ENCODE assay signal across 38 mouse cellular contexts in genomic region chr11:59544005-59544404, GRCm38 (mm10). TPM values are rescaled to one million over a fixed set of nuclear protein-coding genes. Genes with fewer than 3 reads are reported as not detected.
DNase-seq lines count a peak whose midpoint lies in the region; TF ChIP-seq lines count a peak whose summit lies in the region.
"Had no signal": no experiment of that assay in that cellular context is flagged by ENCODE, and none has a peak within 500 bp of the region (broad histone marks: within the 10 kb centered on the region; RNA-seq: fewer than 3 reads in every experiment).

No protein-coding gene starts in this region.

- TF ChIP-seq CTCF in layer of hippocampus, adult 2 months (conservative IDR thresholded peaks at IDR 0.05): no peak

- peaks cover 27% of the 10 kb centered on the region for H3K36me3 ChIP-seq in macrophage (ENCODE audit: inconsistent target)
- H3K36me3 ChIP-seq: embryonic facial prominence, embryonic 12.5 days; hindbrain, embryonic 13.5 days; liver, embryonic 13.5 days; midbrain, embryonic 13.5 days; neural tube, embryonic 13.5 days had no signal

- WGBS in macrophage (ENCODE audit: missing documents): 64% methylated on average over 9 of the region's 9 CpGs

- H3K27ac ChIP-seq in layer of hippocampus, adult 2 months: no peak overlapping the region
- peak overlapping the region; percentile 99 for H3K27ac ChIP-seq in macrophage
- H3K27ac ChIP-seq: embryonic facial prominence, embryonic 12.5 days; hindbrain, embryonic 13.5 days; liver, embryonic 13.5 days; midbrain, embryonic 13.5 days; neural tube, embryonic 13.5 days had no signal

- DNase-seq in layer of hippocampus, adult 2 months (ENCODE audit: low spot score in 2 of 2): peak; percentile 11 to 53
- no peak for DNase-seq in layer of hippocampus, postnatal 10 days (ENCODE audit: low spot score in 2 of 2)
- peak; percentile 62 for DNase-seq in right cerebral cortex, adult 18-20 months
- DNase-seq in right cerebral cortex, postnatal 10 days (ENCODE audit: low spot score in 2 of 2): no peak
- peak; percentile 51 for DNase-seq in R1 (ENCODE audit: low read depth, low spot score)
- no peak for DNase-seq in yolk sac, embryonic 10.5 days (ENCODE audit: low spot score)
- DNase-seq: adrenal gland, adult 8-10 months; cerebellum, adult 11-12 months; cerebellum, adult 9-11 months; embryo, embryonic 11 days; gastrocnemius, postnatal 25 days; heart, adult 18-20 months; heart, postnatal 4 days; kidney, adult 9 months; kidney, postnatal 10 days; left cerebral cortex, postnatal 4 days; liver, embryonic 13.5 days; lung, embryonic 14.5 days; thymus, postnatal 4 days had no signal

- H3K79me2 ChIP-seq in macrophage (ENCODE audit: inconsistent target): peaks cover 61% of the 10 kb centered on the region

- no peak overlapping the region for H3K4me3 ChIP-seq in layer of hippocampus, adult 2 months
- peak overlapping the region; percentile 50 for H3K4me3 ChIP-seq in macrophage (ENCODE audit: inconsistent target)
- H3K4me3 ChIP-seq: embryonic facial prominence, embryonic 12.5 days; hindbrain, embryonic 13.5 days; liver, embryonic 13.5 days; midbrain, embryonic 13.5 days; neural tube, embryonic 13.5 days had no signal

RNA-seq across cellular contexts. Expression of gene Nlrp3, which starts 2.6 kb away (rescaled TPM):
- 1 to 10 TPM in 1 of 2 experiments, under 1 TPM in 1; 0.59 to 1.1 TPM for total RNA-seq in layer of hippocampus, adult 2 months (2021)
- total RNA-seq in layer of hippocampus, postnatal 10 days (2021): 1 to 10 TPM; 1.0 TPM
- total RNA-seq in macrophage (2018; cell fraction: chromatin; rRNA removed): 1,000 to 10,000 TPM in 11 of 26 experiments, 100 to 1,000 TPM in 14, 10 to 100 TPM in 1; 75.9 to 3,830 (median 872) TPM
- 100 to 1,000 TPM in 12 of 26 experiments, 10 to 100 TPM in 14; 22.4 to 664 (median 78.7) TPM for total RNA-seq in macrophage (2018; cell fraction: cytosol; rRNA removed)
- total RNA-seq in macrophage (2018; cell fraction: nucleus; rRNA removed): 1,000 to 10,000 TPM in 7 of 26 experiments, 100 to 1,000 TPM in 17, 10 to 100 TPM in 2; 53.6 to 2,106 (median 679) TPM
- polyA plus RNA-seq in macrophage (2018): 12.7 to 36.4 TPM (median 25.2 TPM) in 3 replicates
- total RNA-seq: megakaryocyte-erythroid progenitor cell, adult 5-6 weeks had no signal
- polyA plus RNA-seq: CD4-positive, CD25-positive, alpha-beta regulatory T cell, adult 4 months had no signal

RNA-seq across cellular contexts. Expression of gene Zkscan17, which starts 17.5 kb away (rescaled TPM):
- 1 to 10 TPM; 8.5 to 8.7 TPM for total RNA-seq in layer of hippocampus, adult 2 months (2021)
- 10 to 100 TPM; 13.1 to 15.1 TPM for total RNA-seq in layer of hippocampus, postnatal 10 days (2021)
- 100 to 1,000 TPM in 1 of 26 experiments, 10 to 100 TPM in 25; 26.2 to 124 (median 43.6) TPM for total RNA-seq in macrophage (2018; cell fraction: chromatin; rRNA removed)
- total RNA-seq in macrophage (2018; cell fraction: cytosol; rRNA removed): 10 to 100 TPM in 25 of 26 experiments, 1 to 10 TPM in 1; 9.9 to 26.3 (median 16.1) TPM
- 10 to 100 TPM; 14.9 to 66.5 (median 35.2) TPM for total RNA-seq in macrophage (2018; cell fraction: nucleus; rRNA removed)
- 10.8 to 16.3 TPM (median 11.7 TPM) in 3 replicates for polyA plus RNA-seq in macrophage (2018)

RNA-seq across cellular contexts. Expression of gene Olfr222, which starts 32.0 kb away (rescaled TPM):
- total RNA-seq in layer of hippocampus, adult 2 months (2021): not detected
- total RNA-seq in layer of hippocampus, postnatal 10 days (2021): not detected
- total RNA-seq in macrophage (2018; cell fraction: chromatin; rRNA removed): not detected
- under 1 TPM in 5 of 26 experiments, not detected in 21; 0.04 to 0.16 (median 0.09) TPM for total RNA-seq in macrophage (2018; cell fraction: cytosol; rRNA removed)
- under 1 TPM in 2 of 26 experiments, not detected in 24; 0.35 to 0.48 TPM for total RNA-seq in macrophage (2018; cell fraction: nucleus; rRNA removed)
- polyA plus RNA-seq in macrophage (2018): not detected in 3 replicates
- total RNA-seq: adrenal gland, adult 8-10 months; adrenal gland, postnatal 4 days; gastrocnemius, postnatal 25 days; heart, adult 18-20 months; heart, postnatal 4 days; layer of hippocampus, postnatal 14 days; left cerebral cortex, postnatal 4 days; megakaryocyte-erythroid progenitor cell, adult 5-6 weeks had no signal
- polyA plus RNA-seq: CD4-positive, CD25-positive, alpha-beta regulatory T cell, adult 4 months; forebrain, embryonic 14.5 days; frontal cortex, adult 2 months; heart, embryonic 11.5 days; heart, embryonic 16.5 days; hindbrain, embryonic 13.5 days; intestine, embryonic 16.5 days; limb, embryonic 14.5 days; liver, embryonic 13.5 days; lung, embryonic 14.5 days; midbrain, embryonic 13.5 days; neural tube, embryonic 13.5 days; small intestine, adult 2 months; stomach, embryonic 14.5 days; thymus, postnatal 0 days had no signal

RNA-seq across cellular contexts. Expression of gene Olfr223, which starts 49.1 kb away (rescaled TPM):
- total RNA-seq in layer of hippocampus, adult 2 months (2021): not detected
- not detected for total RNA-seq in layer of hippocampus, postnatal 10 days (2021)
- total RNA-seq in macrophage (2018; cell fraction: chromatin; rRNA removed): not detected
- total RNA-seq in macrophage (2018; cell fraction: cytosol; rRNA removed): not detected
- total RNA-seq in macrophage (2018; cell fraction: nucleus; rRNA removed): not detected
- not detected in 3 replicates for polyA plus RNA-seq in macrophage (2018)
- total RNA-seq: adrenal gland, adult 8-10 months; adrenal gland, postnatal 4 days; gastrocnemius, postnatal 25 days; heart, adult 18-20 months; heart, postnatal 4 days; layer of hippocampus, postnatal 14 days; left cerebral cortex, postnatal 4 days; megakaryocyte-erythroid progenitor cell, adult 5-6 weeks had no signal
- polyA plus RNA-seq: CD4-positive, CD25-positive, alpha-beta regulatory T cell, adult 4 months; embryonic facial prominence, embryonic 12.5 days; forebrain, embryonic 14.5 days; frontal cortex, adult 2 months; heart, embryonic 11.5 days; heart, embryonic 16.5 days; hindbrain, embryonic 13.5 days; intestine, embryonic 16.5 days; limb, embryonic 14.5 days; liver, embryonic 13.5 days; lung, embryonic 14.5 days; midbrain, embryonic 13.5 days; neural tube, embryonic 13.5 days; small intestine, adult 2 months; stomach, embryonic 14.5 days; testis, adult 2 months; thymus, postnatal 0 days had no signal

Comparison
In these comparisons a context has a peak if more than half of its experiments do, and no peak if none do; other contexts are left out.
1. DNase-seq: peak in layer of hippocampus, adult 2 months (2 of 2), right cerebral cortex, adult 18-20 months (single experiment) and R1 (single experiment); none in layer of hippocampus, postnatal 10 days (0 of 2), right cerebral cortex, postnatal 10 days (0 of 2) and yolk sac, embryonic 10.5 days (single experiment).